Mouse (Mus musculus) lung, postnatal 0 days (tissue): ENCODE results near the gene Opn4. TPM values are rescaled to one million over a fixed set of nuclear protein-coding genes. Genes with fewer than 3 reads are reported as not detected.

Experiments used
- ATAC-seq: fragments of 200-750 bp; cut with Nextera tagmentation; 2 replicates; pipeline ENCODE4 v1.8.0; 2017; ENCODE audit warnings: moderate library complexity
- DNase-seq: peaks from one replicate; pipeline ENCODE4 v3.0.0-alpha.2; 2016; ENCODE audit warnings: low spot score
- H3K27ac ChIP-seq: fragments of 300-500 bp; sonication (generic); 2 replicates; pipeline ENCODE4 v1.5.1; 2014; ENCODE audit warnings: antibody characterized with exemption, mild to moderate bottlenecking, low read length, mixed read lengths
- H3K27me3 ChIP-seq: fragments of 300-500 bp; sonication (generic); replicated peaks from 2 replicates; pipeline ENCODE4 v1.6.1; 2014; ENCODE audit warnings: low read length, mixed read lengths; ENCODE audit not compliant: insufficient read depth
- H3K36me3 ChIP-seq: fragments of 300-500 bp; sonication (generic); 2 replicates; pipeline ENCODE4 v1.6.1; 2014; ENCODE audit warnings: low read length, mixed read lengths; ENCODE audit not compliant: insufficient read depth
- H3K4me1 ChIP-seq: fragments of 300-500 bp; sonication (generic); 2 replicates; pipeline ENCODE4 v1.6.1; 2014; ENCODE audit warnings: antibody characterized with exemption, low read depth, low read length, mixed read lengths; ENCODE audit not compliant: insufficient read depth
- H3K4me2 ChIP-seq: fragments of 300-500 bp; sonication (generic); replicated peaks from 2 replicates; pipeline ENCODE4 v1.6.1; 2014; ENCODE audit warnings: low read depth, mild to moderate bottlenecking, low read length, moderate library complexity, mixed read lengths
- H3K4me3 ChIP-seq: fragments of 300-500 bp; sonication (generic); 2 replicates; pipeline ENCODE4 v1.5.1; 2014; ENCODE audit warnings: low read depth, low read length
- H3K9ac ChIP-seq: fragments of 300-500 bp; sonication (generic); replicated peaks from 2 replicates; pipeline ENCODE4 v1.6.1; 2014; ENCODE audit warnings: low read depth, mild to moderate bottlenecking
- H3K9me3 ChIP-seq: fragments of 300-500 bp; sonication (generic); 2 replicates; pipeline ENCODE4 v1.6.1; 2016; ENCODE audit warnings: low read length, mixed read lengths
- CTCF ChIP-seq: IDR thresholded peaks from 2 replicates; pipeline ENCODE4 v1.5.1; 2016; ENCODE audit warnings: antibody characterized with exemption, mild to moderate bottlenecking
- EP300 ChIP-seq: IDR thresholded peaks from 2 replicates; pipeline ENCODE4 v1.6.1; 2016; ENCODE audit warnings: antibody characterized with exemption, mild to moderate bottlenecking, control low read depth
- WGBS: fragments of 180-500 bp; shearing (Covaris S2); extraction: QIAGEN DNeasy Blood & Tissue Kit; methylation state at CpG from one replicate; pipeline ENCODE4 v1.1.7; 2014; 5-methylcytosine and 5-hydroxymethylcytosine counted together
- polyA plus RNA-seq: library from polyadenylated mRNA; unstranded; fragments of >200 nt; fragmentation: Nextera tagmentation; extraction: Ambion mirVana; gene quantifications from 2 replicates; pipeline ENCODE4 v1.2.1, GENCODE M21; 2015

Gene Opn4
- 0.12 and 0.15 TPM in 2 replicates for polyA plus RNA-seq

- no peak within 1 kb of the TSS for H3K4me2 ChIP-seq
- no peaks in the 10 kb centered on the region for H3K36me3 ChIP-seq
- whole genome bisulfite sequencing: 80% methylated on average over 8 of the region's 8 CpGs
These were observed at the start of gene Opn4 for GRCm38 (mm10) chr14:34599941-34600340. Opn4 (minus strand) TSS chr14:34600142.

GRCm38 (mm10) chr14:34647870-34648475, 48.0 kb upstream of the Opn4 start:
- H3K9ac ChIP-seq: no peak overlapping the region
- H3K27ac ChIP-seq: no peak overlapping the region
- no peaks in the 10 kb centered on the region for H3K27me3 ChIP-seq
- H3K4me1 ChIP-seq: no peaks in the 10 kb centered on the region
- no peak overlapping the region for H3K4me3 ChIP-seq
- no peaks in the 10 kb centered on the region for H3K9me3 ChIP-seq
- WGBS: 70% methylated on average over 8 of the region's 8 CpGs
- ATAC-seq: no peak
- no peak for TF ChIP-seq CTCF
- no peak for TF ChIP-seq EP300
- H3K4me2 ChIP-seq: no peak overlapping the region
- no peak for DNase-seq
- H3K36me3 ChIP-seq: no peaks in the 10 kb centered on the region

More at GRCm38 (mm10) chr14:34599941-34600340, at the start of gene Opn4:
- no peak within 1 kb of the TSS for H3K4me3 ChIP-seq
- H3K4me1 ChIP-seq: no peaks in the 10 kb centered on the region
- no peaks in the 10 kb centered on the region for H3K9me3 ChIP-seq
- H3K9ac ChIP-seq: no peak within 1 kb of the TSS
- no peak for TF ChIP-seq CTCF
- no peak for TF ChIP-seq EP300
- DNase-seq: no peak
- ATAC-seq: no peak
- no peaks in the 10 kb centered on the region for H3K27me3 ChIP-seq
- no peak within 1 kb of the TSS for H3K27ac ChIP-seq

GRCm38 (mm10) chr14:34644140-34644539, 44.2 kb upstream of the Opn4 start:
- no peak for TF ChIP-seq EP300
- no peak for TF ChIP-seq CTCF
- WGBS: 53% methylated on average over 7 of the region's 7 CpGs
- no peaks in the 10 kb centered on the region for H3K36me3 ChIP-seq
- H3K4me3 ChIP-seq: no peak overlapping the region
- no peak overlapping the region for H3K9ac ChIP-seq
- ATAC-seq: no peak
- no peaks in the 10 kb centered on the region for H3K27me3 ChIP-seq
- DNase-seq: no peak
- no peaks in the 10 kb centered on the region for H3K9me3 ChIP-seq
- H3K27ac ChIP-seq: no peak overlapping the region
- no peaks in the 10 kb centered on the region for H3K4me1 ChIP-seq
- no peak overlapping the region for H3K4me2 ChIP-seq

- Histone ChIP-seq H3K36me3 (no peaks in the 10 kb centered on the region), H3K27me3 (no peaks in the 10 kb centered on the region), H3K4me3 (no peak overlapping the region), H3K4me1 (no peaks in the 10 kb centered on the region), H3K9ac (no peak overlapping the region), H3K9me3 (no peaks in the 10 kb centered on the region), H3K4me2 (no peak overlapping the region), H3K27ac (no peak overlapping the region)
- DNase-seq (no peak), ATAC-seq (no peak)
- WGBS: 78% methylated on average over 6 of the region's 6 CpGs
- no peak for TF ChIP-seq CTCF
- no peak for TF ChIP-seq EP300
These were observed 35.8 kb upstream of the Opn4 start for GRCm38 (mm10) chr14:34635721-34636120.

DNA sequence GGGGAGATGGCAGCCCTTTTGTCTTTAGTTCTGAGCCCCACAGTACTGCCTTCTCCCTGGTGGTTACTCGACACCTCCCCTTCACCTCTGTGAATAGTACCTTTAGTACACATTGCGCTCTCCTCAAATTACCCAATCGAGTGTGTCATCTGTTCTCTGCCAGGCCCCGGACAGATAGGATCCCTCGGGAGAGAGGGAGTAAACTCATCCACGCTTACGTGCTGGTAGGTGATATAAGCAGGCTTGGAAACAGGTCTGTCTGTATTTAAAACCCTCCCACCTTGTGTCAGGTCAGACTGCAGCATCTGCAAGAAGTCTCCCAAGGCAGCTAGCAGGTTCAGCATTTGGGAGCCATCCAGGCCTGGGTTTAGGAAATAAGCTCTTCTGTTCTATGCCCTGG, 35.2 kb upstream of the Opn4 start:
- DNase-seq (no peak), ATAC-seq (no peak)
- no peak overlapping the region for H3K9ac ChIP-seq
- no peaks in the 10 kb centered on the region for H3K36me3 ChIP-seq
- no peaks in the 10 kb centered on the region for H3K4me1 ChIP-seq
- no peak overlapping the region for H3K4me3 ChIP-seq
- no peaks in the 10 kb centered on the region for H3K9me3 ChIP-seq
- H3K4me2 ChIP-seq: no peak overlapping the region
- H3K27me3 ChIP-seq: no peaks in the 10 kb centered on the region
- H3K27ac ChIP-seq: no peak overlapping the region
- WGBS: 30% methylated on average over 7 of the region's 7 CpGs
- TF ChIP-seq CTCF: no peak
- TF ChIP-seq EP300: no peak

DNA sequence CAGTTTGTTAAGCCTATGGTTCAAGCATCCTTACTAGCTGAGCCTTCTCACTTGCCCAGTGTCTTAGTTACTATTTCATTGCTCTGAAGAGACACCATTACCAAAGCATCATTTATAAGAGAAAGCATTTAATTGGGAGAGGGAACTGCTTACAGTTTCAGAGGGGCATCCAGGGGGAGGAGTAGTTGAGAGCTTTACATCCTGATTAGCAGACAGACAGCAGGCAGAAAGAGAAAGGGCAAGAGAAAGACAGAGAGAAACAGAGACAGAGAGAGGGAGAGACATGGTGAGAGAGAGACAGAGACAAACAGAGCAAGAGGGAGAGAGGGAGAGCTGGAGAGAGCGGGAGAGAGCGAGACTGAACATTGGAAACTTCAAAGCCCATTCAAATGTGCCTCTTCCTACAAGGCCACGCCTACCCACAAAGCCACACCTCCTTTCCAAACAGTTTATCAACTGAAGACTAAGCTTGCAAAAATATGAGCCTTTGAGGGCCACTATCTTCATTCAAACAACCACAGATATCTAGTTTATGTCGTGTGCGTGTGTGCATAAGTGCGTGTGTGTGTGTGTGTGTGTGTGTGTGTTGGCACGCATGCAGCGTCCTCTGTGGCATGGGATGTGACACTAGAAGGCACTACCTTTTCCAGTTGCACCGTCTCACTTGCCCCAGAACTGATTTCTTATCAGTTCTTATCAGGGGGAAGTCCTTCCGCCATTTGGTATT, 32.9 kb upstream of the Opn4 start:
- Histone ChIP-seq H3K9me3 (no peaks in the 10 kb centered on the region), H3K4me2 (no peak overlapping the region)
- ATAC-seq: no peak

More for the DNA sequence above, 32.9 kb upstream of the Opn4 start:
- no peak for TF ChIP-seq EP300
- no peak for DNase-seq
- Histone ChIP-seq H3K36me3 (no peaks in the 10 kb centered on the region), H3K27ac (no peak overlapping the region), H3K9ac (no peak overlapping the region), H3K4me1 (no peaks in the 10 kb centered on the region), H3K27me3 (no peaks in the 10 kb centered on the region), H3K4me3 (no peak overlapping the region)
- WGBS: 55% methylated on average over 10 of the region's 10 CpGs
